Mouse (Mus musculus): ENCODE measurements around the gene Cflar.

- TF ChIP-seq CTCF (IDR thresholded peaks at IDR 0.05; ENCODE audit: borderline replicate concordance, insufficient read depth, low read depth, low read length) (no peak), POLR2A (IDR thresholded peaks at IDR 0.05; ENCODE audit: borderline replicate concordance, insufficient read depth, low read length) (no peak)
Measured at GRCm38 (mm10) chr1:58788410-58788809, 77.1 kb downstream of the Cflar start.

All from cerebellum, adult 2 months (tissue).